Mouse (Mus musculus) layer of hippocampus, postnatal 14 days (tissue): ENCODE data around the gene Dda1. TPM values are rescaled to one million over a fixed set of nuclear protein-coding genes. Genes with fewer than 3 reads are reported as not detected.
"Not testable (repeated sequence)": the region's sequence is repeated elsewhere in the genome, so short reads cannot be mapped to it uniquely, and the experiment has no call there.

ENCODE experiments used
- DNase-seq, 2 experiments: peaks; one replicate each; pipeline ENCODE4 v3.0.0; 2021 to 2022; ENCODE audit warnings: low spot score in 2 of 2, mixed read lengths in 1 of 2
- long read RNA-seq, 2 experiments: library from polyadenylated mRNA; stranded (forward); transcript quantifications; one replicate each; pipeline ENCODE4 v2.0.0; 2021
- total RNA-seq, 2 experiments: library from RNA; stranded (reverse); gene quantifications; 2 replicates each; pipeline ENCODE4 v1.2.3; 2021

Gene Dda1
- total RNA-seq, result 100 to 1,000 TPM; 104 to 110 TPM
- long read RNA-seq, experiment 1, transcript Dda1-205 (5 exons, 1,929 nt), result minor isoform, 15 of 216 reads
- long read RNA-seq, experiment 1, transcript Dda1-202 (5 exons, 1,933 nt), result major isoform, 153 of 216 reads
- long read RNA-seq, experiment 1, transcript Dda1-204 (4 exons, 1,881 nt), result minor isoform, 14 of 216 reads
- long read RNA-seq, experiment 1, partial matches to known transcripts, result 2 of 216 reads
- long read RNA-seq, experiment 1, other reads (novel, unspliced or antisense), result 23 of 216 reads
- long read RNA-seq, experiment 2, transcript Dda1-205 (5 exons, 1,929 nt), result minor isoform, 13 of 299 reads
- long read RNA-seq, experiment 2, transcript Dda1-202 (5 exons, 1,933 nt), result major isoform, 215 of 299 reads
- long read RNA-seq, experiment 2, transcript Dda1-204 (4 exons, 1,881 nt), result minor isoform, 18 of 299 reads
- long read RNA-seq, experiment 2, partial matches to known transcripts, result 15 of 299 reads
- long read RNA-seq, experiment 2, other reads (novel, unspliced or antisense), result 29 of 299 reads

GRCm38 (mm10) chr8:71468916-71469315, at the start of gene Dda1:
Gene Dda1 (plus strand): TSS chr8:71469199.
- peak; percentile 96 to 99 for DNase-seq

GRCm38 (mm10) chr8:71422121-71422520, 46.9 kb upstream of the Dda1 start:
- DNase-seq, result no peak

GRCm38 (mm10) chr8:71432935-71433334, 36.1 kb upstream of the Dda1 start:
- DNase-seq, result not testable (repeated sequence)

GRCm38 (mm10) chr8:71437041-71437440, 32.0 kb upstream of the Dda1 start:
- DNase-seq, result no peak

- no peak for DNase-seq
These were observed 27.6 kb upstream of the Dda1 start for GRCm38 (mm10) chr8:71441404-71441803.

GRCm38 (mm10) chr8:71445096-71445495, 23.9 kb upstream of the Dda1 start:
- no peak for DNase-seq

- DNase-seq, result no peak
These were observed 17.7 kb upstream of the Dda1 start for GRCm38 (mm10) chr8:71451337-71451736.

GRCm38 (mm10) chr8:71451777-71452176, 17.2 kb upstream of the Dda1 start:
- no peak for DNase-seq

GRCm38 (mm10) chr8:71452669-71453068, 16.3 kb upstream of the Dda1 start:
- no peak for DNase-seq

- DNase-seq, result no peak
These were observed 14.3 kb upstream of the Dda1 start for GRCm38 (mm10) chr8:71454668-71455067.

- DNase-seq, result no peak
These were observed 12.1 kb upstream of the Dda1 start for GRCm38 (mm10) chr8:71456906-71457305.

- no peak for DNase-seq
These were observed 11.2 kb upstream of the Dda1 start for GRCm38 (mm10) chr8:71457659-71458270.

- DNase-seq, result no peak
These were observed 8.3 kb upstream of the Dda1 start for GRCm38 (mm10) chr8:71460716-71461115.

- no peak for DNase-seq
These were observed 7.7 kb upstream of the Dda1 start for GRCm38 (mm10) chr8:71461152-71461840.

- DNase-seq, result no peak
These were observed 6.8 kb upstream of the Dda1 start for GRCm38 (mm10) chr8:71462191-71462590.

GRCm38 (mm10) chr8:71462786-71463185, 6.2 kb upstream of the Dda1 start:
- DNase-seq, result peak; percentile 58 to 68

GRCm38 (mm10) chr8:71463188-71464033, 5.6 kb upstream of the Dda1 start, which contains the start of gene Abhd8:
Gene Abhd8 (minus strand): TSS chr8:71463655.
- DNase-seq, result peak; percentile 98

GRCm38 (mm10) chr8:71464513-71465500, 4.2 kb upstream of the Dda1 start, which contains the start of gene Mrpl34:
Gene Mrpl34 (plus strand): TSS chr8:71464959.
- DNase-seq, result peak; percentile 100

GRCm38 (mm10) chr8:71465733-71466132, 3.3 kb upstream of the Dda1 start:
- DNase-seq, result no peak
